Mouse (Mus musculus) adrenal gland, adult 18-20 months (tissue): ENCODE data around the gene Ap5z1. TPM values are rescaled to one million over a fixed set of nuclear protein-coding genes. Genes with fewer than 3 reads are reported as not detected.

ENCODE experiments used
- DNase-seq, 2 experiments: peaks; one replicate each; pipeline ENCODE4 v3.0.0; 2021 to 2022; ENCODE audit warnings: low spot score in 2 of 2
- total RNA-seq, 2 experiments: library from RNA; stranded (reverse); gene quantifications; 1 replicate in 1 of 2; 2 replicates in 1 of 2; pipeline ENCODE4 v1.2.3; 2021

Ap5z1 gene
- total RNA-seq, 2 experiments from 2014 or later = 15.4 to 18.1 TPM

DNA sequence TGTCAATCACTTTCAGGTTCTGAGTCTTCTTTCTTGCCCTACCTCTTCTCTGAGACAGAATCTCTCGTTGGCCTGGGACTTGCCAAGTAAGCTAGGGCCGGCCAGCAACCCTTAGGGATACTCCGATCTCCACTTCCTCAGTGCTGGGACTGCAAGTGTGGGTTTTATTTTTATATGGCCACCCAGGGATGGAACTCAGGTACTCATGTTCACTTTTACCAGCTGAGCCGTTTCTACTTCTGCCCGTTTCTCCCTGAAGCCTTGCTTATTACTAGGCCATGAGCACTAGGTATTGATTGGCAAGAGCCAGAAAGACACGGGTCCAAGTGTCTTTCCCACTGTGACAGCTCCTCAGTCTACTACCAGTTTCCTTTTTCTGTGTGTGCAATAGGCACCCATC is 733 bp upstream of the Ap5z1 start:
- no peak for DNase-seq

DNA sequence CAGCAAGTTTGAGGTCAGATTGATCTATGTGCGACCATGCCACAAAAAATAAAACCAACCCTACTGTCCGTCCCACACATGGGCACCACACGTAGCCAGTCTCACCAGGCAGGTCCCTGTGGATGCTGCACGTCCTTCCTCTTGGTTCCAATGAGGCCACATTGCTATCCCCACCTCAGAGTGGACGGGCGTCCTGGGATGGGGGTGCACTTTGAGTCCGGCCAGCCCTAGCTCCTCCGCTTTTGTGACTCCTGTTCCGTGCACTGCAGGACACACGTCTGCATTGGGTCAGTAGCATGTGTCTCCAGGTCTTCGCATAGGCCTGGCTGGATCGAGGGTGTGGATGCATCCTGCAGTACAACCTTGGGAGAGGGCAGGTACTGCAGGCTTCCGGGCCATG is 4.6 kb downstream of the Ap5z1 start:
- no peak for DNase-seq

DNA sequence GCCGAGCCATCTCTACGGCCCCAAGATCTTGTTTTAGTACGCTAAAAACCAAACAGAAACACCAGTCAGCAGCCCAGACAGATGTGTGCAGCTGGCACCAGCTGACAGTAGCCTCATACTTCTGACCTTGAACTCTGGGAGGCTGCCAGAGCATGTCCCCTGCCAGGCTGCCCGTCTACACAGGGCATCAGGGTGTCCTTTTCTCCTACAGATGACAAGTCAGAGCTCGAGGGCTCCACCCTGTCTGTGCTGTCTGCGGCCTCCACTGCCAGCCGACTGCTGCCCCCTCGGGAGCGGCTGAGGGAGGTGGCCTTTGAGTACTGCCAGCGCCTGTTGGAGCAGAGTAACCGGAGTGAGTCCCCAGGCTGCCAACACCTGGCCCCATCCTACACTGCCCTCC is 6.1 kb downstream of the Ap5z1 start:
- DNase-seq = no peak

DNA sequence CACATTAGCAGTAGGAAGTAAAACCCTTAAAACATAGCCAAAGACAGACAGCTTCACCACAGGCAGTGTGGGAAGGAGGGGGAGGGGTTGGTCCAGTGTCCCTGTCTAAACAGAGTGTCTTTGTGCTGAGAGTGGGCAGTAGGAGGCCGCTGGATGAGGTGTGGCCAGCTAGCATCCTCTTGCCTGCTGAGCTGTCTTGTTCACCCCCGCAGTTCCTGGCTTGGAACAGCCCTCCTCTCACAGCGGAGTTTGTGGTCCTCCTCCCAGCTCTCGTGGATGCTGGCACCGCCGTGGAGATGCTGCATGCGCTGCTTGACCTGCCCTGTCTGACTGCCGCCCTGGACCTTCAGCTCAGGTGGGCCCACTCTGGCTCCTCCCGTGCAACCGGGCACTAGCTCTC is 10.0 kb downstream of the Ap5z1 start:
- DNase-seq = no peak

GRCm38 (mm10) chr5:142475669-142476068 is 11.9 kb downstream of the Ap5z1 start:
- no peak for DNase-seq

DNA sequence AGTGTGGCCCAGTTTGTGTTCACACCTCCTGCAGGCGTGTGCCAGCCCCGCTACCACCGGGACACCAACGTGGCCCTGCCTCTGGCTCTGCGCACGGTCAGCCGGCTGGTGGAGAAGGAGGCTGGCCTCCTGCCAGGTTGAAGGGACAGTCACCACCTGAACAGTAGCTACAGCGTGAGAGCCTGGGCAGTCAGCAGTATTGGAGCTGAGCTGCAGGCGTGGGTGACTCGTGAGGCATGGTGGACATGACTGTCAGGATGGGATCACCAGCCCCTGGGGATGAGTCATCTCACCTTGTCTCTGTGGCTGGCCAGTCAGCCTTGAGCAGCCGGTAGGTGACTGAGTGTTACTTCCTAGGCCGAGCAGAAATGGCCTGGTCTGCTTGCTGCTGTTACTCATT is 13.6 kb downstream of the Ap5z1 start:
- DNase-seq = peak; percentile 58

GRCm38 (mm10) chr5:142477866-142478615 is 14.3 kb downstream of the Ap5z1 start:
- no peak for DNase-seq

DNA sequence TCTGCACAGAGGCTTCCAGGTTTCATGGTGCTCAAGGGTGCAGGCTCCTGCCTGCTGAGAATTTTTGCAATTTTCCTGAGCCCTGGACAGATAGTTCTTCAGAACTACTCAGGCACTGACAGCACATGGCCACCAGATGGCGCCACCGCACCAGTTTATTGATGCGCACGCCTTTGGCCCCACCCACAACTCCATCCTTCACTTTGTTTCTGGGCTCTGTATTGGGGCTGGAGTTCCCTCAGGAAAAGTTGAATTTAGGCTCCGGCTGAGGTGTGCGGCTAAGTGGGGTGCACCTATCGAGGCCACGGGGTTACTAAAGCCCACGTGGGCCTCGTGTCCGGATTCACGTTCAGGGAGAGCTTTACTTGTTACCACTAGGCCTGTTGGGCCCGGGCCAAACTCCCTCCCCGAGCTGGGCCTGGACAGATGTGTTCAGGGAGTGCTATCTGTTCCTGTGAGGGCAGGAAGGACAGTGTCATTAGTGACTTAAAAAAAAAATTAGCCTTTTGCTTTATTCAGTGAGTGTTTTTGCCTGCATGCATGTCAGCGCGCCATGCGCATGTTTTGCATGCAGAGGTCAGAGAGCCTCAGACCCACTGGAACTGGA is 15.2 kb downstream of the Ap5z1 start:
- DNase-seq = peak; percentile 76 to 84

GRCm38 (mm10) chr5:142482512-142482911 is 18.8 kb downstream of the Ap5z1 start:
- no peak for DNase-seq

DNA sequence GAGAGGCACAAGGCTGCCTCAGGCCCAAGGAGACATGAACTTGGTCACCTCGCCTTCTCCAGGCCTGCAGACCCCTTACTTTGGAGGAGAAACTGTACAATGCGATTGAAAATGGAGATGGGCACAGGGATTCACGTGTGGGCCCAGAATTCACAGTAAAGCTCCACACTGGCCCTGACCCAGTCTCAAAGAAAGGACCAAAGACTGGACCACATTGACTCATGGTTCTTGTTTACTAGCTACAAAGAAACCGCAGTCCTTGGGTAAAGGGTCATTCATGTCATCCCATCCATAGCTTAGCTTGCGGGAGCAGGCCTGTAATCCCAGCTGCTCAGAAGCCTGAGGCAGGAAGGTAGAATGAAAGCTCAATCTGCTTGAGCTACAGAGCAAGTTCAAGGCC is 19.8 kb downstream of the Ap5z1 start:
- no peak for DNase-seq

DNA sequence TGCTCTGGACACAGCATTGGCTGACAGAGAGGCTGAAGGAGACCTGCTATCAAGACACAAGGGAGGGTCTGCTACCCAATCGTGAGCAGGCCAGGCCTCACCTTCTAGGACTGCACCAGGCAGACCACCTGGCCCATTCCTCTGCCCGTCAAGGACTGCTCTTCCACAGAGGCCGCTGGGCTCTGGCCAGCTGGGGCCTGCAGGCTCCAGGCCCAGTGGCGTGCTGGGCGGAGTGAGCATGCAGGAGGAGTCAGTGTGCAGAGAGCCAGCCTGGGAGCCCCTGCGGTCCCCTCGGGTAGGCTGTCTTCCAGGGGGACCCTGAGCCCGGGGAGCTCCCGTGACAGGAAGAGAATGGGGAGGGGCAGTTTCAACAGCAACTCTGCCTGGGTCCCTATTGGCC is 22.9 kb downstream of the Ap5z1 start:
- DNase-seq = no peak

DNA sequence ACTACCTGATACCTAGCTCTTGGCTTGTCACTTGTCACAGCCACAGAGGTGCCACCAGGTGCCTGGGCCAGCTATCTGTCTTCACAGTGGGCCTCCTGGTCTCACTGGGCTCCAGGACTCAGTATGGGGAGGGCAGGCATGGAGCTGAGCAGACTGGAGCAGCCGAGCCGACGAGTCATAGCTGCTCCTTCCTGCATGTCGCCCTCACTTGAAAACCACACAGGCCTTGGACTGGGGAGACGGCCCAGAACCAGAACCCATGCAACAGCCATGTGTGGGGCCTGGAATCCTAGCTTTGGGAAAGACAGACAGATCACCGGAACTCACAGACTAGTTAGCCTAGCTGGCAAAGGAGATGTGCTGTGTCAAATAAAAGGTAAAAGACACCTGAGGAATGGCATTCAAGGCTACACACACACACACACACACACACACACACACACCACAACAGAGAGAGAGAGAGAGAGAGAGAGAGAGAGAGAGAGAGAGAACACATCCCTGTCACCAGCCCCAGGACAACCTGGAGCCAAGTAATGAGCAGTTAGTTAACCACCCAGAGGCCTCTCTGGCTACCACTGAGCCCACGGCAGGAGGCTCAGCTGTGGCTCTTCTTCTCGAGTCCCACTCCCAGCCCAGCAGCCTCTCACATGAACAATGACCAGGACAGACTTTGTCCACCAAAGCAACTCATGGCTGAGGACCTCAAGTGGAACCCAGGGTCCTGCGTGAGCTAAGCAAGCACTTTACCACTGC is 26.4 kb downstream of the Ap5z1 start:
- no peak for DNase-seq

DNA sequence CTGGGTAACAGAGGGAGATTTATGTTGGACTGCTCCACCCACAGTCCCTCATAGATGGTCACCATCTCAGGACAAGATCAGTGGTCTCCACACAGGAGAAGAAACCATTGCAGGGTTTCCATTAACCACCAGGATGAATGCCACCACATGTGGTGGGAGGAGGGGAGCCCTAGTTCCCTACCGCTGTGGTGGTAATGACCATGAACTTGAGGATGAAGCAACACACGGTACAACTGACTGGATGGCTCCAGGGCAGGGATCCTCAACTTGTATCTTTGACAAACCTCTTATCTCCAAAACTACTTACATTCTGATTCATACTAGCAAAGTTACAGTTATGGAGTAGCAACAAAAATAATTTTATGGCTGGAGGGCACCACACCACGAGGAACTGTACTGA is 29.6 kb downstream of the Ap5z1 start:
- DNase-seq = no peak

DNA sequence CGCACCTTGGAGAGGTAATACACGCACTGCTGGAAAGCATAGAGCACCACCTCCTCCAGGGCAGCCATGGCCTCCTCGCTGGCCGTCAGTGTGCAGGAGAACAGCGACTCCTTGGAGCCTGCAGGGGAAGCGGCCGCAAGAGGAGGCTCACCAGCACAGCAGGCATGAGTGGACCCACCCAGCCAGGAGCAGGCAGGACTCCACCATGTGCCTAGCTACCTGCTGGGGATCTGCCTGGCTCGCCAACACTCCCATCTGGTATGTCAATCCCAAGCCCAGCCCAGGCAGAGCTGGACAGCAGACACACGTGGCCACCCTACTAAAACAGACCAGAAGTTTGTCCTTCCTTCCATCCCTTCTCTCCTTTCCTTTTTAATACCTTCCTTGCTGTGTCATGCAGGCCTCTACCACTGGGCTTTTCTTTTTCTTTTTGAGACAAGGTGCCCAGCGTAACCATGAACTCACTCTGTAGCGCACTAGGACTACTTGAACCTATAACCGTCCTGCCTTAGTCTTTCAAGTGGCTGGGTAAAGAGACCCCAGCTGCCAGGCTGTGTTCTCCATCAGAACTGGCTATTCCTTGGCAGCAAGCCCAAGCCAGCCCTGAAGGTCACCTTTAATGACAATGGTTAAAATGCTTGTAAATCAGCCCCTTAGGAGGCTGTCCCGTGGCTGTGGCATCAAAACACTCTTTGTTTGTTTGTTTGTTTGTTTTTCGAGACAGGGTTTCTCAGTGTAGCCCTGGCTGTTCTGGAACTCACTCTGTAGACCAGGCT is 31.8 kb downstream of the Ap5z1 start:
- no peak for DNase-seq

GRCm38 (mm10) chr5:142498964-142499363 is 35.2 kb downstream of the Ap5z1 start:
- DNase-seq = no peak

DNA sequence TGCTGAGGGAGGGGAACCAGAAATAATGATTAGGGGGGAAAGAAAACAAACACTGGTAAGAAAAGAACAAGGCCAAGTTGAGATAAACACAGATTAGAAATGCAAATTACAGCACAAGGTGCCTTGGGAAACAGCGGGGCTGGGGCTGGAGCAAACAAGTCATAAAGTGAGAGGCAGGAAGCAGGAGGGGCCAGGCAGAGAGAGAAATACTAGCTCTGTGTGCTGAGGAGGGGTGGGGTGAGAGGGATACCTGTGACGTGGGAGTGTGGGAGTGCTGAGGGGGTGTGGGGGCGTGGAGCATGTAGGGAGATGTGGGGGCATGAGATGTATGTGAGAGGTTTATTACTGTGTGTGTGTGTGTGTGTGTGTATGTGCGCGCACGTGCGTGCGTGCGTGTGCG is 37.2 kb downstream of the Ap5z1 start:
- no peak for DNase-seq

GRCm38 (mm10) chr5:142502414-142502813 is 38.7 kb downstream of the Ap5z1 start:
- DNase-seq = peak; percentile 62 to 63

DNA sequence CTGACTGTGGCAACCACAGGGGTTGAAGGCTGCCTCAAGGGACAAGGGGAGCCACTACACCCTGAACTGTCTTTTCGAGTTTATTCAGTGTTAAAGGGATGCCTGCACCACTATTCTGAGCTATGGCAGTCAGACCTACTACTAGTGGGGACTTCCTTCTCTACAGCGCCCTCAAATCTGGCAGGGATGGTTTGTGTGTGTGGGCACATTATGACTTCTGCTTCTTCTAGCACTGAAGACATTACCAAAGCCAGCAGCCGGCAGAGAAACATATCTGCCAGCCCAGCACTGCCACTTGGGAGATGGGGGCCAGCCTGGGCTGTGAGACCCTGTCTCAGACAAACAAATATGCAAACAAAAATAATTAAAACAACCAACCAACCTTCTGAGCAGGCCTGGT is 40.4 kb downstream of the Ap5z1 start:
- no peak for DNase-seq

GRCm38 (mm10) chr5:142505695-142506423 is 42.1 kb downstream of the Ap5z1 start:
- peak in 1 of 2 experiments; percentile 23 for DNase-seq

GRCm38 (mm10) chr5:142509141-142510060 is 45.7 kb downstream of the Ap5z1 start:
- no peak for DNase-seq
